Mouse (Mus musculus): ENCODE data around the gene Sirt2. TPM values are rescaled to one million over a fixed set of nuclear protein-coding genes. Genes with fewer than 3 reads are reported as not detected.
A peak's percentile ranks its signal among the peaks of the same experiment; 100 is the strongest.

Gene Sirt2
- total and polyA plus RNA-seq, 3 experiments, result 35.7 to 72.4 TPM; not detected in 1

DNA sequence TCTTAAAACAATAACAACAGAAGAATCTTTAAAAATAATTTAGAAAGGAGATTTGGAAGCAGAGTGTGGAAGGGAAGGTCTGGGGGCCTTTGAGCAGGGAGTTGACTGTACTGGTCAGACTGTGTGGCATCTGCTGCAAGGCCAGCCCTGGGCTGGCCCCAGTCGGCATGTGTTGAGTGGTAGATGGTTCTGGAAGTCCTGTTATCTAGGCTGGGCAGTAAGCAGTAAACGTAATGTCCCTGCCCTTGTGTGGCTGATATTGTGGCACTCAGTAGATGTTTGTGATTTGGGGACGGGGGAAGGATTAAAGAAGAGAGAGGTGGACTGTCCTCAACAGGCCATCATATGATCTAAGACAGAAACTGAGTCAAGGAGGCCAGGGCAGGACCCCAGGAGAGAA lies 3.8 kb downstream of the Sirt2 start:
- Histone ChIP-seq H3K4me3 (ENCODE audit: control insufficient read depth in 1 of 2, insufficient read depth in 1 of 2, low read depth in 2 of 2, low read length in 2 of 2) (no peak overlapping the region), H3K9ac (ENCODE audit: control insufficient read depth, low read depth, low read length, poor library complexity, severe bottlenecking) (peak overlapping the region; percentile 57), H3K9me3 (replicated peaks; ENCODE audit: insufficient read depth, low read length) (no peaks in the 10 kb centered on the region), H3K36me3 (ENCODE audit: control insufficient read depth in 1 of 2, insufficient read depth in 2 of 2, low read length in 2 of 2) (peaks cover 1 to 32% of the 10 kb centered on the region in 2 experiments; a peak in 3 of 4 replicates), H3K27ac (ENCODE audit: control insufficient read depth, low read depth, low read length) (peak overlapping the region; percentile 95), H3K79me2 (ENCODE audit: control insufficient read depth, insufficient read depth, low read length, poor library complexity) (peaks cover 18% of the 10 kb centered on the region), H3K27me3 (ENCODE audit: control insufficient read depth in 1 of 2, insufficient read depth in 2 of 2, low read length in 2 of 2) (no peaks in the 10 kb centered on the region), H3K4me1 (ENCODE audit: control insufficient read depth in 1 of 2, insufficient read depth in 2 of 2, low read length in 2 of 2) (peaks cover 27 to 39% of the 10 kb centered on the region in 2 experiments)
- DNase-seq (ENCODE audit: low read depth, low spot score), result no peak
- TF ChIP-seq BHLHE40 (IDR thresholded peaks at IDR 0.05; ENCODE audit: borderline replicate concordance, low read depth, low read length) (no peak), UBTF (IDR thresholded peaks at IDR 0.05; ENCODE audit: borderline replicate concordance, insufficient read depth, low read depth, low read length) (no peak), EP300 (IDR thresholded peaks at IDR 0.05; ENCODE audit: low read depth in 1 of 2, low read length in 2 of 2) (peak in 1 of 2 experiments; percentile 24; a peak in 1 of 4 replicates), GATA1 (IDR thresholded peaks at IDR 0.05; ENCODE audit: low read depth, low read length) (0 out of 2 replicates have a peak, but pooled peaks have one; percentile 11), E2F4 (IDR thresholded peaks at IDR 0.05; ENCODE audit: borderline replicate concordance, low read depth, low read length) (no peak), TAL1 (IDR thresholded peaks at IDR 0.05; ENCODE audit: low read length) (peak; percentile 33; the same call in 1 of the 2 replicates), NRF1 (IDR thresholded peaks at IDR 0.05; ENCODE audit: insufficient read depth, low read depth, low read length, poor library complexity, severe bottlenecking) (0 out of 2 replicates have a peak, but pooled peaks have one; percentile 5), TCF12 (IDR thresholded peaks at IDR 0.05; ENCODE audit: low read depth, low read length) (peak; percentile 24; the same call in 1 of the 2 replicates)

- no peak for TF ChIP-seq NRF1 (IDR thresholded peaks at IDR 0.05; ENCODE audit: insufficient read depth, low read depth, low read length, poor library complexity, severe bottlenecking)
- no peak for TF ChIP-seq NELFE (IDR thresholded peaks at IDR 0.05; ENCODE audit: low read depth, low read length)
Measured at GRCm38 (mm10) chr7:28771867-28772266, 5.3 kb downstream of the Sirt2 start.

DNA sequence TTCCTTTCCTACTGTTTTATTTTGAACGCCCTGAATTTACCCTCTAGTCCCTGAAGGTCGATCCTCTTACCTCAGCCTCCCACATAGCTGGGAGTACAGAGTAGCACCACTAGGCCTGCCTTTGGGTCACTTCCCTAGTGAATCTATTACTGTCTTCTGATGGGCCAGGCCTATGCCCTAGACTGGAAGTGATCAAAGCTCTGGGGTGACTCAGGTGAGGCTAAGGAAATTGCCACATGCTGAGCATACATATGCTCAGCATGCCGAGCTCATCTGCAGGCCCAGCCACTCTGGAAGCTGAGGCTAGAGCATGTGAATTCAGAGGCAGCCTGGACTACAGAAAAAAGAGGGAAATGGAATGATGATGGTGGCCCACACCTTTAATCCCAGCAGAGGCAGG lies 6.6 kb downstream of the Sirt2 start:
- Histone ChIP-seq H3K79me2 (ENCODE audit: control insufficient read depth, insufficient read depth, low read length, poor library complexity) (peaks cover 4% of the 10 kb centered on the region), H3K27me3 (ENCODE audit: control insufficient read depth in 1 of 2, insufficient read depth in 2 of 2, low read length in 2 of 2) (no peaks in the 10 kb centered on the region), H3K4me1 (ENCODE audit: control insufficient read depth in 1 of 2, insufficient read depth in 2 of 2, low read length in 2 of 2) (peaks cover 21 to 24% of the 10 kb centered on the region in 2 experiments), H3K9ac (ENCODE audit: control insufficient read depth, low read depth, low read length, poor library complexity, severe bottlenecking) (no peak overlapping the region), H3K9me3 (replicated peaks; ENCODE audit: insufficient read depth, low read length) (no peaks in the 10 kb centered on the region), H3K4me3 (ENCODE audit: control insufficient read depth in 1 of 2, insufficient read depth in 1 of 2, low read depth in 2 of 2, low read length in 2 of 2) (no peak overlapping the region), H3K36me3 (ENCODE audit: control insufficient read depth in 1 of 2, insufficient read depth in 2 of 2, low read length in 2 of 2) (peaks cover 1 to 20% of the 10 kb centered on the region in 2 experiments; a peak in 3 of 4 replicates), H3K27ac (ENCODE audit: control insufficient read depth, low read depth, low read length) (no peak overlapping the region)
- TF ChIP-seq EP300 (IDR thresholded peaks at IDR 0.05; ENCODE audit: low read depth in 1 of 2, low read length in 2 of 2), result no peak
- TF ChIP-seq TCF12 (IDR thresholded peaks at IDR 0.05; ENCODE audit: low read depth, low read length), result no peak
- no peak for TF ChIP-seq POLR2AphosphoS5 (IDR thresholded peaks at IDR 0.05; ENCODE audit: borderline replicate concordance, low read depth, low read length)
- no peak for TF ChIP-seq MYB (IDR thresholded peaks at IDR 0.05; ENCODE audit: low read depth, low read length)
- TF ChIP-seq GABPA (IDR thresholded peaks at IDR 0.05; ENCODE audit: low read depth, low read length), result no peak
- TF ChIP-seq NRF1 (IDR thresholded peaks at IDR 0.05; ENCODE audit: insufficient read depth, low read depth, low read length, poor library complexity, severe bottlenecking), result no peak
- no peak for TF ChIP-seq RAD21 (IDR thresholded peaks at IDR 0.05; ENCODE audit: low read depth, low read length)
- no peak for TF ChIP-seq SMC3 (IDR thresholded peaks at IDR 0.05; ENCODE audit: low read depth, low read length)
- DNase-seq (ENCODE audit: low read depth, low spot score), result no peak

More at GRCm38 (mm10) chr7:28771867-28772266, 5.3 kb downstream of the Sirt2 start:
- Histone ChIP-seq H3K79me2 (ENCODE audit: control insufficient read depth, insufficient read depth, low read length, poor library complexity) (peaks cover 9% of the 10 kb centered on the region), H3K9ac (ENCODE audit: control insufficient read depth, low read depth, low read length, poor library complexity, severe bottlenecking) (no peak overlapping the region), H3K9me3 (replicated peaks; ENCODE audit: insufficient read depth, low read length) (no peaks in the 10 kb centered on the region), H3K27me3 (ENCODE audit: control insufficient read depth in 1 of 2, insufficient read depth in 2 of 2, low read length in 2 of 2) (no peaks in the 10 kb centered on the region), H3K36me3 (ENCODE audit: control insufficient read depth in 1 of 2, insufficient read depth in 2 of 2, low read length in 2 of 2) (peaks cover 1 to 29% of the 10 kb centered on the region in 2 experiments; a peak in 3 of 4 replicates), H3K4me3 (ENCODE audit: control insufficient read depth in 1 of 2, insufficient read depth in 1 of 2, low read depth in 2 of 2, low read length in 2 of 2) (no peak overlapping the region), H3K27ac (ENCODE audit: control insufficient read depth, low read depth, low read length) (no peak overlapping the region), H3K4me1 (ENCODE audit: control insufficient read depth in 1 of 2, insufficient read depth in 2 of 2, low read length in 2 of 2) (peaks cover 27 to 35% of the 10 kb centered on the region in 2 experiments)
- no peak for DNase-seq (ENCODE audit: low read depth, low spot score)

All from MEL (cell line).